Mouse (Mus musculus) forebrain, postnatal 0 days (tissue): ENCODE measurements around the gene Csrp1. TPM values are rescaled to one million over a fixed set of nuclear protein-coding genes. Genes with fewer than 3 reads are reported as not detected.

Source experiments
- ATAC-seq: fragments of 200-750 bp; cut with Nextera tagmentation; 2 replicates; pipeline ENCODE4 v1.8.0; 2017; ENCODE audit warnings: mild to moderate bottlenecking, moderate library complexity
- DNase-seq: peaks from one replicate; pipeline ENCODE4 v3.0.0-alpha.2; 2015
- H3K27ac ChIP-seq: fragments of 300-500 bp; sonication (generic); 2 replicates; pipeline ENCODE4 v1.5.1; 2014; ENCODE audit warnings: low read depth, mild to moderate bottlenecking, antibody characterized with exemption, low read length, moderate library complexity, mixed read lengths
- H3K27me3 ChIP-seq: fragments of 300-500 bp; sonication (generic); 2 replicates; pipeline ENCODE4 v1.6.1; 2014; ENCODE audit warnings: mild to moderate bottlenecking, low read length, mixed read lengths; ENCODE audit not compliant: insufficient read depth
- H3K36me3 ChIP-seq: fragments of 300-500 bp; sonication (generic); 2 replicates; pipeline ENCODE4 v1.6.1; 2014; ENCODE audit warnings: mild to moderate bottlenecking, moderate library complexity; ENCODE audit not compliant: insufficient read depth
- H3K4me1 ChIP-seq: fragments of 300-500 bp; sonication (generic); 2 replicates; pipeline ENCODE4 v1.6.1; 2014; ENCODE audit warnings: antibody characterized with exemption; ENCODE audit not compliant: insufficient read depth
- H3K4me2 ChIP-seq: fragments of 300-500 bp; sonication (generic); 2 replicates; pipeline ENCODE4 v1.6.1; 2014; ENCODE audit warnings: low read depth, mild to moderate bottlenecking, moderate library complexity
- H3K4me3 ChIP-seq: fragments of 300-500 bp; sonication (generic); 2 replicates; pipeline ENCODE4 v1.5.1; 2014; ENCODE audit warnings: low read depth, low read length, mixed read lengths
- H3K9ac ChIP-seq: fragments of 300-500 bp; sonication (generic); 2 replicates; pipeline ENCODE4 v1.6.1; 2014; ENCODE audit warnings: mild to moderate bottlenecking
- H3K9me3 ChIP-seq: fragments of 300-500 bp; sonication (generic); 2 replicates; pipeline ENCODE4 v1.6.1; 2016; ENCODE audit warnings: low read length
- CTCF ChIP-seq: sonication (generic); IDR thresholded peaks from 2 replicates; pipeline ENCODE4 v1.5.1; 2016; ENCODE audit warnings: antibody characterized with exemption, control low read depth, low read depth
- WGBS: fragments of 180-500 bp; shearing (Covaris S2); extraction: QIAGEN DNeasy Blood & Tissue Kit; methylation state at CpG from one replicate; pipeline ENCODE4 v1.1.7; 2014; 5-methylcytosine and 5-hydroxymethylcytosine counted together
- polyA plus RNA-seq: library from polyadenylated mRNA; unstranded; fragments of >200 nt; fragmentation: Nextera tagmentation; extraction: Ambion mirVana; gene quantifications from 2 replicates; pipeline ENCODE4 v1.2.1, GENCODE M21; 2015
- total RNA-seq: library from RNA; depleted of rRNA; stranded (reverse); fragments of >200 nt; gene quantifications from 2 replicates; pipeline ENCODE4 v1.2.3, GENCODE M21; 2014

The Csrp1 gene
- total and polyA plus RNA-seq, 2 experiments from 2014 or later, result 21.0 to 55.7 TPM

GRCm38 (mm10) chr1:135781220-135781619 is 61.4 kb downstream of the Csrp1 start:
- no peak overlapping the region for H3K9ac ChIP-seq
- H3K4me3 ChIP-seq, result no peak overlapping the region
- H3K27me3 ChIP-seq, result no peaks in the 10 kb centered on the region
- WGBS, result 11% methylated on average over 13 of the region's 13 CpGs
- DNase-seq, result peak; percentile 75
- H3K4me1 ChIP-seq, result no peaks in the 10 kb centered on the region
- H3K4me2 ChIP-seq, result no peak overlapping the region
- no peak overlapping the region for H3K27ac ChIP-seq
- no peaks in the 10 kb centered on the region for H3K9me3 ChIP-seq
- TF ChIP-seq CTCF, result peak; percentile 88
- no peaks in the 10 kb centered on the region for H3K36me3 ChIP-seq
- ATAC-seq, result peak; percentile 75

GRCm38 (mm10) chr1:135782816-135783215 is 63.0 kb downstream of the Csrp1 start:
- Histone ChIP-seq H3K9ac (no peak overlapping the region), H3K4me1 (no peaks in the 10 kb centered on the region), H3K4me2 (no peak overlapping the region), H3K4me3 (no peak overlapping the region), H3K27me3 (no peaks in the 10 kb centered on the region), H3K9me3 (no peaks in the 10 kb centered on the region), H3K36me3 (no peaks in the 10 kb centered on the region), H3K27ac (no peak overlapping the region)
- DNase-seq, result no peak
- WGBS, result 35% methylated on average over 10 of the region's 10 CpGs
- no peak for TF ChIP-seq CTCF
- no peak for ATAC-seq

- Histone ChIP-seq H3K4me3 (no peak overlapping the region), H3K36me3 (no peaks in the 10 kb centered on the region), H3K9ac (no peak overlapping the region), H3K4me2 (no peak overlapping the region), H3K27ac (no peak overlapping the region), H3K9me3 (no peaks in the 10 kb centered on the region), H3K4me1 (no peaks in the 10 kb centered on the region), H3K27me3 (no peaks in the 10 kb centered on the region)
- peak; percentile 80 for TF ChIP-seq CTCF
- DNase-seq (peak; percentile 76), ATAC-seq (peak; percentile 47; the same call in 1 of the 2 replicates)
- 48% methylated on average over 3 of the region's 3 CpGs for WGBS
These were observed 67.9 kb downstream of the Csrp1 start for GRCm38 (mm10) chr1:135787799-135788198.

- Histone ChIP-seq H3K9ac (no peak overlapping the region), H3K4me1 (peaks cover 3% of the 10 kb centered on the region; the same call in 1 of the 2 replicates), H3K36me3 (no peaks in the 10 kb centered on the region), H3K27ac (no peak overlapping the region), H3K9me3 (no peaks in the 10 kb centered on the region), H3K4me3 (no peak overlapping the region), H3K4me2 (no peak overlapping the region), H3K27me3 (no peaks in the 10 kb centered on the region)
- DNase-seq (no peak), ATAC-seq (no peak)
- TF ChIP-seq CTCF, result peak; percentile 37; the same call in 1 of the 2 replicates
- 49% methylated on average over 10 of the region's 10 CpGs for WGBS
These were observed 68.8 kb downstream of the Csrp1 start for GRCm38 (mm10) chr1:135788708-135789107.

GRCm38 (mm10) chr1:135789815-135790214 is 70.0 kb downstream of the Csrp1 start:
- ATAC-seq, result 0 out of 2 replicates have a peak, but pooled peaks have one; percentile 44
- H3K4me1 ChIP-seq, result peaks cover 8% of the 10 kb centered on the region; the same call in 1 of the 2 replicates
- peak; percentile 66 for DNase-seq
- WGBS, result 11% methylated on average over 5 of the region's 5 CpGs
- no peaks in the 10 kb centered on the region for H3K9me3 ChIP-seq
- TF ChIP-seq CTCF, result peak; percentile 84
- H3K27ac ChIP-seq, result no peak overlapping the region
- H3K36me3 ChIP-seq, result no peaks in the 10 kb centered on the region
- H3K27me3 ChIP-seq, result no peaks in the 10 kb centered on the region; the same call in 1 of the 2 replicates
- no peak overlapping the region for H3K4me2 ChIP-seq
- H3K9ac ChIP-seq, result no peak overlapping the region
- H3K4me3 ChIP-seq, result no peak overlapping the region

- Histone ChIP-seq H3K9me3 (no peaks in the 10 kb centered on the region), H3K9ac (no peak overlapping the region), H3K4me2 (no peak overlapping the region), H3K27ac (no peak overlapping the region), H3K27me3 (no peaks in the 10 kb centered on the region; the same call in 1 of the 2 replicates), H3K4me3 (no peak overlapping the region), H3K4me1 (peaks cover 8% of the 10 kb centered on the region; the same call in 1 of the 2 replicates), H3K36me3 (no peaks in the 10 kb centered on the region)
- no peak for TF ChIP-seq CTCF
- WGBS, result 63% methylated on average over 13 of the region's 13 CpGs
- DNase-seq (no peak), ATAC-seq (no peak)
These were observed 72.5 kb downstream of the Csrp1 start for GRCm38 (mm10) chr1:135792143-135792939.
